Mouse (Mus musculus): Measurements from ENCODE around the gene Leprot.

- no peak for TF ChIP-seq POLR2A (IDR thresholded peaks at IDR 0.05; ENCODE audit: borderline replicate concordance, insufficient read depth, low read length)
- no peak for TF ChIP-seq CTCF (IDR thresholded peaks at IDR 0.05; ENCODE audit: borderline replicate concordance, insufficient read depth, low read depth, low read length)
Measured at GRCm38 (mm10) chr4:101656956-101657570, 9.5 kb downstream of the Leprot start.
